Mouse (Mus musculus): ENCODE data around the gene Oxsm.

GRCm38 (mm10) chr14:16200969-16201638, 48.5 kb downstream of the Oxsm start:
- TF ChIP-seq POLR2A (IDR thresholded peaks at IDR 0.05; ENCODE audit: insufficient read length, low read depth), result no peak
- no peak for TF ChIP-seq TCF3 (IDR thresholded peaks at IDR 0.05; ENCODE audit: insufficient read length, low read depth)

All from myocyte (in vitro differentiated cells).